Mouse (Mus musculus): ENCODE data around the gene Mkks. TPM values are rescaled to one million over a fixed set of nuclear protein-coding genes. Genes with fewer than 3 reads are reported as not detected.

Mkks gene
- polyA plus RNA-seq, 2 experiments = 10.7 to 12.7 TPM

DNA sequence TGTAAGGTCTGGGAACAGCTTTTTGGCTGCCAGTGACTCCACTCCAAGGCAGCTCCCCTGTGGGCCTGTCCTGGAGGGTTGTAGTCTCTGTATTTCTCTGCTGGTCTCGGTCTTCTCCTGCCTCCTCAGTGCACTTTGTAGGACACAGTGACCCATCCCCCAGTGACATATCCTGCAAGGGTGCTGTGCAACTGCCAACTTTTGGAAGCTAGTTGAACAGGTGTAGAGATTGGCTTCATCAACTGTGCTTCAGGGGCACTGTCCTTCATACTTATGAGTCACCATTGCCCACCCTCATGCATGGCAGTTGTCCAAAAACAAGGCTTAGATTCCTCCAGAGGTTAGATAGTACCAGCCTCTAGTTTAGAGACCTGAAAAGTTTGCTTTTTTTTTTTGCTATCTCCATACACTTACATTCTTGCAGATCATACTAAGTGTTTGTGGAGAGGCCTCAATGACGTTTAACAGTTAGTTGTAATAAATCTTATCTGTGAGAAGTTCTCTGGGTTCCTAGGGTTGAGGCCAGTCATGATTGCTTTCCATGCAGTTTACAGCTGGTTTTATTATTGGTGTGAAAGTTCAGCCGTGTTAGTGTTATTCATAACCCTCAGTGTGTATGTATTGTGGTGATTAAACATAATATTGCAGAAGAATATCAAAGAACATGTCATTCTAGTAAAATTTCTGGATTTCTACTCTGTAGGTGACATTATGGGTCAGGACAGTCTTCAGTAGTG is 29.2 kb upstream of the Mkks start:
- Histone ChIP-seq H3K9me3 (ENCODE audit: control insufficient read depth, low read length) (no peaks in the 10 kb centered on the region), H3K4me2 (replicated peaks; ENCODE audit: low read depth, low read length, severe bottlenecking) (no peak overlapping the region), H3K4me1 (ENCODE audit: control insufficient read depth, insufficient read depth, low read length) (peaks cover 8% of the 10 kb centered on the region; the same call in 1 of the 2 replicates), H3K9ac (ENCODE audit: low read depth, low read length, severe bottlenecking) (no peak overlapping the region), H3K36me3 (ENCODE audit: control insufficient read depth, insufficient read depth, low read length) (no peaks in the 10 kb centered on the region), H3K27me3 (ENCODE audit: control insufficient read depth, insufficient read depth, low read length) (no peaks in the 10 kb centered on the region), H3K4me3 (replicated peaks; ENCODE audit: low read length) (no peak overlapping the region), H3K27ac (replicated peaks; ENCODE audit: low read depth, low read length) (no peak overlapping the region)
- DNase-seq (ENCODE audit: low spot score) = no peak
- TF ChIP-seq POLR2A (IDR thresholded peaks at IDR 0.05; ENCODE audit: borderline replicate concordance, extremely low read depth, insufficient read depth, insufficient read length) = no peak
- no peak for ATAC-seq (ENCODE audit: low FRiP score, low read depth)
- WGBS = 63% methylated on average over 3 of the region's 3 CpGs

DNA sequence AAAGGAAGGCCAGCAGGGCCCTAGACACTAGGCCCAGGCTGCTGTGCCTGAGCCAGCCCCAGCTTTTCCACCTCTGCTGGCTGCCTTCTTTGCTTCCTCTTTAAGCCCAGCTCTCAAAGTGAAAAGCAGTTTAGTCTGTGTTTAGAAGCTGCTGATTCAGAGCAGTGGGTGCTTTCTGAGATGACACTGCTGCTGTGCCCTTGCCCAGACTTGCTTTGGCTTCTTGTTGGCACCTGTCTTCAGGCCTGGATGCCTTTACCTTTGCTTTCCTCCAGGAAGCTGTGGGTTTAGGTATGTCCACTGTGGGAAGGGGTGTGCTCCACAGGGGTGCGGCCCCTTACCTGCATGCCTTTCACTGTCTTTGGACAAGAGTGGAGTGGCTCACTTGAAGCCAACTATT is 28.2 kb upstream of the Mkks start:
- Histone ChIP-seq H3K4me2 (replicated peaks; ENCODE audit: low read depth, low read length, severe bottlenecking) (no peak overlapping the region), H3K9me3 (ENCODE audit: control insufficient read depth, low read length) (no peaks in the 10 kb centered on the region), H3K9ac (ENCODE audit: low read depth, low read length, severe bottlenecking) (no peak overlapping the region), H3K27me3 (ENCODE audit: control insufficient read depth, insufficient read depth, low read length) (no peaks in the 10 kb centered on the region), H3K4me1 (ENCODE audit: control insufficient read depth, insufficient read depth, low read length) (peaks cover 8% of the 10 kb centered on the region; the same call in 1 of the 2 replicates), H3K4me3 (replicated peaks; ENCODE audit: low read length) (no peak overlapping the region), H3K36me3 (ENCODE audit: control insufficient read depth, insufficient read depth, low read length) (no peaks in the 10 kb centered on the region), H3K27ac (replicated peaks; ENCODE audit: low read depth, low read length) (no peak overlapping the region)
- ATAC-seq (ENCODE audit: low FRiP score, low read depth) (no peak), DNase-seq (ENCODE audit: low spot score) (no peak)
- no peak for TF ChIP-seq POLR2A (IDR thresholded peaks at IDR 0.05; ENCODE audit: borderline replicate concordance, extremely low read depth, insufficient read depth, insufficient read length)
- 81% methylated on average over 1 of the region's 1 CpGs for WGBS

DNA sequence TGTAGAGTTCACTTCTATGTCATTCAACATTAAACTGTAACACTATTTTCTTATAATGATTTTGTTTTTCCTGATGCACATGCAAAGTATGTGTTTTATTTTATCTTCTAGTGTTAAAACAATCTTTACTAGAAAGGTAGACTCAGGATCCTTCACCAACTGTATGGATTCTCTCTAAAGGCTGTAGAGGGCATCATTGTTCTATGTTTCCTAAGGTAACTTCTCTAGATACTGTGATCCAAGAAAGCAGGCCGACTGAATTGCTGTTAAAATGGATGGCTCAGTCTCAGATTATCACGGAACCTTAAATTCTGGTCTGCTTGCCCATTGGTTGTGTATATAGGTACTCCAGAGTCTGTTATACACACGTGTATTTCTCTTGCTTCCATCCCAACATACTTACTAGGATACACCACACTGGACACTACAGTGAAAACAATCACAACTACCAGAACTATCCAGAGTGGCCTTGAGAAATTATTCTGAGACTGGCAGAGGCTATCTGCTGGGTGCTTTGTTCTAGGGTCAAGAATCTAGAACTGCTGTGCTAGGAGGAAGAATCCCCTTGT is 23.2 kb upstream of the Mkks start:
- H3K4me2 ChIP-seq (replicated peaks; ENCODE audit: low read depth, low read length, severe bottlenecking) = no peak overlapping the region
- no peaks in the 10 kb centered on the region for H3K36me3 ChIP-seq (ENCODE audit: control insufficient read depth, insufficient read depth, low read length)
- DNase-seq (ENCODE audit: low spot score) (peak; percentile 68), ATAC-seq (ENCODE audit: low FRiP score, low read depth) (peak; percentile 67)
- no peak overlapping the region for H3K4me3 ChIP-seq (replicated peaks; ENCODE audit: low read length)
- no peak for TF ChIP-seq POLR2A (IDR thresholded peaks at IDR 0.05; ENCODE audit: borderline replicate concordance, extremely low read depth, insufficient read depth, insufficient read length)
- no peak overlapping the region for H3K27ac ChIP-seq (replicated peaks; ENCODE audit: low read depth, low read length)
- 41% methylated on average over 3 of the region's 3 CpGs for WGBS
- H3K9ac ChIP-seq (ENCODE audit: low read depth, low read length, severe bottlenecking) = no peak overlapping the region
- H3K27me3 ChIP-seq (ENCODE audit: control insufficient read depth, insufficient read depth, low read length) = no peaks in the 10 kb centered on the region
- H3K4me1 ChIP-seq (ENCODE audit: control insufficient read depth, insufficient read depth, low read length) = 0 out of 2 replicates have a peak, but pooled peaks cover 5% of the 10 kb centered on the region
- H3K9me3 ChIP-seq (ENCODE audit: control insufficient read depth, low read length) = no peaks in the 10 kb centered on the region

DNA sequence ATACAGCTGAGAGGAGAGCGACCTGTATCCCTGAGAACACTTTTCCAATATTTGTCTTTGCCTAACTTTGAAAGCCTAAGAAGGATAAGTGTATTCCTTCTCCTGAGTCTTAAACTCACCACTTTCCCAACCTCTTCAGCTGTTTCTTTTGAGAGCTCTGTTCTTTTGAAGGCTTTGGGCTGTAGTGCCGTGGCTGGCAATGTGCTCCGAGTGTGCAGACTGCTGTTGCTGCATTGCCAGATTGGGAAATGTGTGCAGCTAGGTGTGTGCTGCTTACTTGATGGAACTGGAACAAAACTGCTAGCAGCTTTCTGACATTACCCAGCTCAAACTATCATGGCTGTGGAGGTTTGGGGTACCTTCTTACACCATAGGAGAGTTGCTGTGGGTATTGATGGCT is 21.8 kb upstream of the Mkks start:
- no peak overlapping the region for H3K4me2 ChIP-seq (replicated peaks; ENCODE audit: low read depth, low read length, severe bottlenecking)
- no peak for ATAC-seq (ENCODE audit: low FRiP score, low read depth)
- no peaks in the 10 kb centered on the region for H3K9me3 ChIP-seq (ENCODE audit: control insufficient read depth, low read length)
- H3K27me3 ChIP-seq (ENCODE audit: control insufficient read depth, insufficient read depth, low read length) = no peaks in the 10 kb centered on the region
- TF ChIP-seq POLR2A (IDR thresholded peaks at IDR 0.05; ENCODE audit: borderline replicate concordance, extremely low read depth, insufficient read depth, insufficient read length) = no peak
- H3K4me3 ChIP-seq (replicated peaks; ENCODE audit: low read length) = no peak overlapping the region
- H3K9ac ChIP-seq (ENCODE audit: low read depth, low read length, severe bottlenecking) = no peak overlapping the region
- H3K36me3 ChIP-seq (ENCODE audit: control insufficient read depth, insufficient read depth, low read length) = no peaks in the 10 kb centered on the region
- H3K4me1 ChIP-seq (ENCODE audit: control insufficient read depth, insufficient read depth, low read length) = 0 out of 2 replicates have a peak, but pooled peaks cover 5% of the 10 kb centered on the region
- 84% methylated on average over 3 of the region's 3 CpGs for WGBS
- H3K27ac ChIP-seq (replicated peaks; ENCODE audit: low read depth, low read length) = no peak overlapping the region
- no peak for DNase-seq (ENCODE audit: low spot score)

DNA sequence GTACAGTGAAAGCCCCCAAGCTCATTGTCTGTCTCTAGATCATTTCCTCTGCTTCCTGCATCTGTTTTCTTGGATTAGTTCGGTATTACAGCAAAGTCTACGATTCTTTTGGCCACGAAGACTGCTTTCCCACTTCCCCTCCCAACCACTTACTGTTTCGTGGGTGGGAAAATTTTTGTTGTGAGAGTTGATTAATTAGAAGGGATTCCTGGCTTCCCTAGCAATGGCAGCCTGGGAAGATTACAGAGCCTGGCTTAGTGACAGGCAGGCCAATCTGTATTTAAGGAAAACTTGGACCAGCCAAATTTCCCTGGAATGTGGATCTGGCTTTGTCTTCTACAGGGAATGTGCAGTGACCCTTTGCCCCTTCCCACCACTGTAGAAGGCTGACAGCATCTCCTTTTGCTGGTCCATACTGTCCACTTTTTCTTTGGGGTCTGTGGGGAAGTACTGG is 20.8 kb upstream of the Mkks start:
- Histone ChIP-seq H3K9ac (ENCODE audit: low read depth, low read length, severe bottlenecking) (no peak overlapping the region), H3K9me3 (ENCODE audit: control insufficient read depth, low read length) (no peaks in the 10 kb centered on the region), H3K27ac (replicated peaks; ENCODE audit: low read depth, low read length) (no peak overlapping the region), H3K4me2 (replicated peaks; ENCODE audit: low read depth, low read length, severe bottlenecking) (no peak overlapping the region), H3K4me3 (replicated peaks; ENCODE audit: low read length) (no peak overlapping the region), H3K36me3 (ENCODE audit: control insufficient read depth, insufficient read depth, low read length) (no peaks in the 10 kb centered on the region), H3K4me1 (ENCODE audit: control insufficient read depth, insufficient read depth, low read length) (0 out of 2 replicates have a peak, but pooled peaks cover 5% of the 10 kb centered on the region), H3K27me3 (ENCODE audit: control insufficient read depth, insufficient read depth, low read length) (no peaks in the 10 kb centered on the region)
- DNase-seq (ENCODE audit: low spot score) = peak; percentile 18
- WGBS = 32% methylated on average over 4 of the region's 4 CpGs
- no peak for TF ChIP-seq POLR2A (IDR thresholded peaks at IDR 0.05; ENCODE audit: borderline replicate concordance, extremely low read depth, insufficient read depth, insufficient read length)
- ATAC-seq (ENCODE audit: low FRiP score, low read depth) = no peak
